Mouse (Mus musculus): ENCODE results near the gene Bsn.

The Bsn gene

GRCm38 (mm10) chr9:108095949-108096712, 94.1 kb downstream of the Bsn start:
- in situ Hi-C loops (cut with MseI, MboI) = loop anchor here (5.0 kb wide), 2 partner anchors 41 to 96 kb away; partner anchors contain the start of gene Bsn (in 1 of the 2)

- in situ Hi-C loops (cut with MseI, MboI) = loop anchor here (5.0 kb wide), 2 partner anchors 42 to 97 kb away; partner anchors contain the start of gene Bsn (in 1 of the 2)
These were observed 94.7 kb downstream of the Bsn start for GRCm38 (mm10) chr9:108095518-108095917.

GRCm38 (mm10) chr9:108094998-108095411, 95.2 kb downstream of the Bsn start:
- in situ Hi-C loops (cut with MseI, MboI) = loop anchor here (5.0 kb wide), 2 partner anchors 42 to 97 kb away; partner anchors contain the start of gene Bsn (in 1 of the 2)

GRCm38 (mm10) chr9:108094184-108094941, 95.8 kb downstream of the Bsn start, which contains the start of gene Apeh:
Apeh (minus strand) TSS chr9:108094606.
- in situ Hi-C loops (cut with MseI, MboI) = no loop called here

GRCm38 (mm10) chr9:108093586-108093985, 96.6 kb downstream of the Bsn start:
- in situ Hi-C loops (cut with MseI, MboI) = no loop called here

- in situ Hi-C loops (cut with MseI, MboI) = no loop called here
These were observed 99.5 kb downstream of the Bsn start for GRCm38 (mm10) chr9:108090611-108091120.

- in situ Hi-C loops (cut with MseI, MboI) = no loop called here
These were observed 104.9 kb downstream of the Bsn start for GRCm38 (mm10) chr9:108085261-108085660.

GRCm38 (mm10) chr9:108083561-108083960, 106.6 kb downstream of the Bsn start:
- in situ Hi-C loops (cut with MseI, MboI) = no loop called here

GRCm38 (mm10) chr9:108082988-108083431, 107.2 kb downstream of the Bsn start, which contains the start of gene Rnf123:
Rnf123 (minus strand) TSS chr9:108083346.
- in situ Hi-C loops (cut with MseI, MboI) = no loop called here

- in situ Hi-C loops (cut with MseI, MboI) = no loop called here
These were observed 107.6 kb downstream of the Bsn start for GRCm38 (mm10) chr9:108082549-108082948.

- in situ Hi-C loops (cut with MseI, MboI) = no loop called here
These were observed 110.0 kb downstream of the Bsn start, which contains the start of gene Mst1 for GRCm38 (mm10) chr9:108080168-108080567. Mst1 (plus strand) TSS chr9:108080436.

- in situ Hi-C loops (cut with MseI, MboI) = no loop called here
These were observed 116.8 kb downstream of the Bsn start for GRCm38 (mm10) chr9:108073141-108073930.

- in situ Hi-C loops (cut with MseI, MboI) = no loop called here
These were observed 117.7 kb downstream of the Bsn start for GRCm38 (mm10) chr9:108072481-108072924.

GRCm38 (mm10) chr9:108071801-108072200, 118.4 kb downstream of the Bsn start:
- in situ Hi-C loops (cut with MseI, MboI) = no loop called here

GRCm38 (mm10) chr9:108069529-108069928, 120.7 kb downstream of the Bsn start:
- in situ Hi-C loops (cut with MseI, MboI) = no loop called here

GRCm38 (mm10) chr9:108069007-108069406, 121.2 kb downstream of the Bsn start:
- in situ Hi-C loops (cut with MseI, MboI) = no loop called here

GRCm38 (mm10) chr9:108067900-108068299, 122.3 kb downstream of the Bsn start:
- in situ Hi-C loops (cut with MseI, MboI) = no loop called here

- in situ Hi-C loops (cut with MseI, MboI) = no loop called here
These were observed 123.0 kb downstream of the Bsn start for GRCm38 (mm10) chr9:108067199-108067598.

GRCm38 (mm10) chr9:108065491-108066011, 124.6 kb downstream of the Bsn start:
- in situ Hi-C loops (cut with MseI, MboI) = no loop called here

GRCm38 (mm10) chr9:108063361-108063760, 126.8 kb downstream of the Bsn start:
- in situ Hi-C loops (cut with MseI, MboI) = no loop called here

GRCm38 (mm10) chr9:108062142-108062541, 128.0 kb downstream of the Bsn start:
- in situ Hi-C loops (cut with MseI, MboI) = no loop called here
